Mouse (Mus musculus): ENCODE data around the gene Mtch1. TPM values are rescaled to one million over a fixed set of nuclear protein-coding genes. Genes with fewer than 3 reads are reported as not detected.

Mtch1 gene
- total RNA-seq, 2 experiments from 2014 or later: 107 to 128 TPM

DNA sequence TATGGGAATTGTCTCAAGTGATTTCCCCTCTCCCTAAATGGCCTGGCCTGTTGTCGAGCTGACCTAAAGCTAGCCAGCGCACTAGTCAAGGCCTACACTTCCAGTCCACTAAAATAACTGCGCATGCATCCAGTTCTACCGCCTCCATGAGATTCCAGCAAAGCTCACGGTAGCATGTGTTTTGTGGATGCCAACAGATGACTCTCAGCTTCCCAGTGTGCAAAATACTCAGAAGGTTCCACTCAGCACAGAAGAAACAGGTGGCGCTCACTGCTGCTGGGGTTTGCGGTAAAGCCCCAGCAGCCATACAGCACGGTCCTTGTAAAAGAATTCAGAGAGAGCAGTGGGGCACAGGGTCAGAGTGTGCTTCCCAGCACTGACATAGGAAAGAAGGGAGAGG is 36.1 kb downstream of the Mtch1 start:
- ATAC-seq (ENCODE audit: poor library complexity, severe bottlenecking): no peak

DNA sequence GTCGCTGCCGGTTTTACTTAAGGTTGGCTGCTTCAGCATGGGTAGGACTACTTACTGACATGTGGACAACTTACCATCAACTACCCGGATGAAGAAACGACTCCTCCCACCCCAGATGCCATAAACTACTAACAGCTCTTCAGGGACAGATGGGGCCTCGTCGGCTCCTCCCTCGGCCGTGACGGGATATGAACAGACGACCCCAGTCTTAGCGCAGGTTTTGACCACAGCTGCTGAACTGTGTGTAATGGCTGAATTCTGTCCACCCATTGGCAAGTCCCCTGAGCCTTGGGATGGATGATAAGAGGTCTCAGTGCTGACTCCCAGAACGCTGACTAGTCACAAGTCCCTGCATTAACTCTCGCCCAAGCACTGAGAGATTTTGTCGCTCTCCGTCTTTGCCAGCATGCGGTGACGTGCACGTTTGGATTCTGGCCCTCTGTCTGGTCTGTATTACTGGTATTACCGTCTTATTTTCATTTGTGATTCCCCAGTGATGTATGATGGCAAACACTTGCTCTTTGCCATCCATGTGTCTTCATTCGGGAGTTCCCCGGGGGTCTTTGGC is 37.6 kb downstream of the Mtch1 start:
- no peak for ATAC-seq (ENCODE audit: poor library complexity, severe bottlenecking)

DNA sequence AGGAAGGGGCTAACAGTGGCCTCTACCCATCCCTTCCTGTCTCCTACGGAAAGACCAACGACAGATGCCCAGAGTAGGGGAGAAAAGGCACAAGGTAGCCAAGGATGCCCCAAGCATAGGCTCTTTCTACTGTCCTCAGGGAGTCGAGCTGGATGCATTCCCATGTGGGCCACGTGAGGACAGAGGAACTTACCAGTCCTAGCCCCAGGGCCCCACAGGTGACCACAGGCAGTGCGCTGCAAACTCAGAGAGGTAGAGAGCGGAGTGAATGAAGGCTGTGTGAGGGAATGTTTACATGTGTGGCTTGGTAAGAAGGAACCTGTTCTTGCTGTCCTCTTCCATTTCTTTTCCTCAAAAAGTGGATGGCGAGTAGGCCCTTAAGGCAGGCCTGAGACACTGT is 41.9 kb downstream of the Mtch1 start:
- peak; percentile 53 for ATAC-seq (ENCODE audit: poor library complexity, severe bottlenecking)

DNA sequence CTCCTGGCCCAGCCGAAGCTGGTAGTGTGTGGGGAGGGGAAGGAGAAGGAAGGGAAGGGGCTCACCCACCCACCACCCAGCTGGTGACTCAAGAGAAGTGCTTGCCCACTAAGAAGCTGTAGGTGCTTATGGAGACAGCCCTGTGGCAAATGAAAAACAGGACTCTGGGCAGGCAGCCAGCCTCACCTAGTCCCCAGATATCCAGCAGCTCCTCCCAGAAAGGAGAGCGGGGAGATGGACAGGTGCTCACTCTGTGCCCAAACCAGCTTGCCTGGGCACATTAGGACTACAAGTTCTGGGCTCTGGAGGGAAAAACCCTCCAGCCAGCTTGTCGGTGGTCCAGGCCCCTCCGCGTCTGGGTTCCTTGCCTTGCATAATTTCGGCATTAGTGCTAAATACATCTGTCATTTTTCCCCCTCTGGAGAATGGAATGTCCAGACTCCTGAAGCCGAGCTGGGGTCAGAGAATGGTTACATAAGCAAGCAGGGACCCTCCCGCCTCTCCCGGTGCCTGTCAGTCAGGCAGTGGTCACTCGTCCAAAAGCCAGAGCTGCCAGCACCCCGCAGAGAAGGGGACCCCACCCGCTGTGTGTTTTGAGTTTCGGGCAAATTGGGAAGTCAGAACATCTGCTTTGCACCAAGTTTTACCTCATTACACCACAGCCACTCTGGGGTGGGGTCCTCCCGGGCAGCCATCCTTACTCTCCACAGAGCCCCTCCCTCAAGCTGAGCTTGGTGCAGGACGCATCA is 42.5 kb downstream of the Mtch1 start:
- ATAC-seq (ENCODE audit: poor library complexity, severe bottlenecking): peak; percentile 29

DNA sequence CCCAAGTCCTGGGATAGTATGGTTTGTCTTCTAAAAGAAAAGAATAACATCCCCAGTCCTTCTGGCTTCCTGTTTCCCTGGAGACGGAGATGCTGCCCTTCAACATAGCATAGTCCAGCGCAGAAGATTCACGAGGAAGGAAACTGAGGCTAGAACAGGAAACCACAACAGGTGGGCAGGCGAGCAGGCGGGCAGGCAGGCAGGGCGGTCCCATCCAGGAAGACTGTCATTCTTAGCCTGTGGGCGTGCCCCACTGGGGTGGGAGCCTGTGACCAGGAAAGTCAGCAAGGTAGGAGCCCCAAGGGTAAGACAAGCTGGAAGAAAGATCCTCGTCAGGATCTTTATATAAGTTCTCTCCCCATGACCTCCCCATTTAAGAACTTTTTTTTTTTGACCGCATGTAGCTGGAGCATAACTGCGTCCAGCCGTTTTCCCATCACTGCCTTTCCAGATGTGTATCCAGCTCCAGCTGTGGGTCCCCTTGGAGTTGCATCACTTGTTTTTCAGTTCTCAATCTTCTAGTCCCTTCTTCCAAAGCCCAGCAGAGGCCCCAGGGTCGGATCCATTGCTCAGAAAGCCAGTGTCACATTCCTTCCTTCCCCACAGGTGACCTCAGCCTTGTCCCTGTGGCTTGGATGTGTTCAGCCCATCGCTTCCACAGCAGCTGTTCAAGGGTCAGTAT is 43.2 kb downstream of the Mtch1 start:
- peak; percentile 65 for ATAC-seq (ENCODE audit: poor library complexity, severe bottlenecking)

DNA sequence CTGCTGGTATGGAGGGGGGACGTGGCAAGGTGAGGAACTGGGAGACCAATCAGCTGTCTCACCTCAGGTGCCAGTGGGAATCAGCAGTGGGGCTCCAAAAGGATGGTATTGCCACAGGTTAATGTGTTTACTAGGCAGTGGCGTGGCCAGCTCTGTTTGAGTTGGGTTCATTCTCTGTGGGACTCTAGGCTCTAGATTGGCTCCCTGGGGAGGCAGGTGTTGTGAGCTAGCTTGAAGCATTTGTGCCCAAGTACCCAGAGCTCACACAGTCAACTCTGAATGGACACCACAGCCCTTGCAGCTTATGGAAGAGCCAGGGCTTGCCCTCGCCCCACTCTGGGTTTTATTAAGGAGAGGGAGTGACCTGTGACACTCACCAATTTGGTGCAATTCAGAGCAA is 43.9 kb downstream of the Mtch1 start:
- ATAC-seq (ENCODE audit: poor library complexity, severe bottlenecking): no peak

DNA sequence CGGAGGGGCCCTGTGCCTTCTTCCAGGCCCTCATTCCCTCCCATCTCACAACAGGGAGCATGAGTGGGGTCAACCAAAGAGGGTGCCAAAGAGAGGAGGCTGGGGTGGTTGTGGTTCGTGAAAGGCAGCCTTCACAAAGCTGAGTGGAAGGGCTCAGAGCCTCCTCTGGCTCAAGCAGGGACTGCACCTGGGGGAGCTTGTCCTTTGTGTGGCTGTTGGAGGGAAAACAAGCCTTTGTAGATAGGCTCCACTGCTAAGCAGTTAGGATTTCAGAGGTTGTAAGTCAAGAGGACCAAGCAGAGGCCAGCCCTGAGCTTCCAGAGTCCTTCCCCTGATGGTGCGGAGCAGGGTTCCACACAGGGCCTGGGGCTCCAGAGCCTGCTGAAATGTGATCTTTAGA is 44.6 kb downstream of the Mtch1 start:
- ATAC-seq (ENCODE audit: poor library complexity, severe bottlenecking): no peak

DNA sequence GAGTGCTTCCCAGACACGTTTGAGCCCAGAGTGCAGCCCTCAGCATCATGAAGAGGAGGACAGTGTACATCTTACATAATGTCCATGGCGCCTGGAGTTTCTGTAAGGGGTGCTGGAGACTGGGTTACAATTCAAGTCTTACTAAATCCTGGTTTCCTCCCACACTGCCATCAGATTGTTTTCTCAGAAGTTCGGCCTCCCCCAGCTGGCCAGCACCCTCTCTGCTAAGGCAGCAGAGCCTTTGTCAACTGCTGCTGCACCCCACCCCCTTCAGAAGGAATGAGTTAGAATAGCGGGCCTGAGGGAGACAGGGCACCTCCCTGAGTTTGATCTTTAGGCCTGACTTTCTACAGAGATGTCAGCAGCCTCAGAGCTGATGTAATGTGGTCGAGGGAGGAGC is 45.6 kb downstream of the Mtch1 start:
- no peak for ATAC-seq (ENCODE audit: poor library complexity, severe bottlenecking)

DNA sequence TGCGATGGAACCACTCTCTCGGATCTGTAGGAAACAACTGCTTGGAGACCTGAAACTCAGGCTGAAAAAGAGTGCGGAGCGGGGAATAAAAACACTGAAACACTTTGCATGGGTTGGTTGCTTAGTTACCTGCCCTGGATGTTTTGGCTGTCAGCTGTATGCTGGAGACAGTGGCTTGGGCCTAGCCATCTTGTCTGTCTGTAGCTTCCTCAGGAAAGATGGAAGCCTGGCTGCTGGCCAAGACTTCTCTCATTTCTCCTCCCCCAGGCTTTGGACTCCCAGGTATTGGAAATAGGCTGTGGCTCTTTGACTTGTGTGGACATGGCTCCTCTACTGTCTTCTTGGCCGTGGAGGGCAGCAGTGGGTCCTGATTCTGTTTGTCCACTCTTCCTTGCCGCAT is 46.3 kb downstream of the Mtch1 start:
- ATAC-seq (ENCODE audit: poor library complexity, severe bottlenecking): no peak

DNA sequence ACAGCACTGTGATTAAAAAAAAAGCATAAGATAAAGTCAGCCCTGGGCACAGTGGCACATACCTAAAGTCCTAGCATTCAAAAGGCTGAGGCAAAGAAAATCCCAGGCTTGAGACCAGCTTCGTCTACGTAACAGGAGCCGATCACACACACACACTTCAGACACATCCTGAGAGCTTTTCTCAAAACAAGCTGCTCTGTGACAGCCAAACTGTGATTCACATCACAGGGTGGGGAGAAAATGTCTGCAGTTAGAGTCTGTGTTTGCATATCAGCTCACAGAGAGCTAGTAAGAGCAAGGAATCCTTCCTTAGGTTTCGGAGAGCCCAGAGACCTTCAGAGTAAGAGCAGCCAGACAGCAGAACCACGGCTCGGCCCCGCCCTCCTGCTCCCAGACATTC is 46.8 kb downstream of the Mtch1 start:
- no peak for ATAC-seq (ENCODE audit: poor library complexity, severe bottlenecking)

DNA sequence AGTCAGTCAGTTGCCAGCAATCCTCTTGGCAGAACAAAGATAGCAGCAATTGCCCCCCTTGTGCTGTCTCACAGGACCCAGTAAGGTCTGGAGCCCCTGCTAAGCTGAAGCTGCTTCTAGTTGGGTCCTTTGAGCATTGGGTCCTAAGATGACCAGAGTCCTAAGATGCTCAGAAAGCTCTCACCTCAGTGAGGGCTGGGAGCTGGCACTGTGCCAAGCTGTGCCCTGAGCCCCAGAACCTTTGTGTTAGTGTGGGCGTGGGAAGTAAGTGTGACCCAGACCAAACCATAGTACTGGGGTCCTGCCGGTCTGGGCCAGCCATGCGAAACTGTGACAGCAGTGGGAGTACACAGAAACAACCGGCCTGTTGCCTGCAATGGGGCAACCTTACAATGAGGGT is 48.5 kb downstream of the Mtch1 start:
- no peak for ATAC-seq (ENCODE audit: poor library complexity, severe bottlenecking)

DNA sequence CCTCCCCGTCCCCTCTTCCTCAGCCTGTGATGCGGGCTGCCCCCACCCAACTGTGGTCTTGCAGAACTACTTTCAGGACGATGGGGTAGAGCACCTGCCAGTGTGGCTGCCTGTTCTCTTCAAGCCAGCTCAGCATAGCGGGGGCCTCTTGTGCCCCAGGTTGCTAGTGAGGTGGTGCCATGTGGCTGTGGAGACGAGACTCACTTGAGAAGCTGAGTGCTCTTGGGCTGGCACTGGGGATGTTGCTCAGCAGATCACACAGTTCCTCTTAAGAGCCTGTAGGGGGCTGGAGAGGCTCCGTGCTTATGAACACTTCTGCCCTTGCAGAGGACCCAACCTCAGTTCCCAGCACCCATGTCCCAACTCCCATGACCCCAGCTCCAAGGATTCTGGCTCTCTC is 49.9 kb downstream of the Mtch1 start:
- no peak for ATAC-seq (ENCODE audit: poor library complexity, severe bottlenecking)

DNA sequence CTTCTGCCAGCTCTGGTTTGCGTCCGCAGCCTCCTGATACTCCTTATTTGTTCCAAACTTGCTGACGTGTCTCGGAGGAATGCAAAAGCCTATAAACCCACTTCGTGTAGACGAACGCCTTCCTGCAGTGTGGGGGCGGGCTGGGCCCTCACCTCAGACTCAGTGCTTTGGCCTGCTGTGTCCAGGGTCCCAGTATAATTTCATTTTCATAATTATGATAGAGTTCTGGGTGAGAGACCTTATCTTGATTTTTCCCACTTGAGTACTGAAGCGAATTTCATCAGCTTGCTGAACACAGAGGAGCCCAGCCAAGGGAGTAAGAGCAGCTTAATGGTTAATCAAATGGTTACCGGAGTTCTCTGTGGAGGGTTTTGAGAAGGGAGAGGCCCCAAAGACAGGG is 50.4 kb downstream of the Mtch1 start:
- no peak for ATAC-seq (ENCODE audit: poor library complexity, severe bottlenecking)

DNA sequence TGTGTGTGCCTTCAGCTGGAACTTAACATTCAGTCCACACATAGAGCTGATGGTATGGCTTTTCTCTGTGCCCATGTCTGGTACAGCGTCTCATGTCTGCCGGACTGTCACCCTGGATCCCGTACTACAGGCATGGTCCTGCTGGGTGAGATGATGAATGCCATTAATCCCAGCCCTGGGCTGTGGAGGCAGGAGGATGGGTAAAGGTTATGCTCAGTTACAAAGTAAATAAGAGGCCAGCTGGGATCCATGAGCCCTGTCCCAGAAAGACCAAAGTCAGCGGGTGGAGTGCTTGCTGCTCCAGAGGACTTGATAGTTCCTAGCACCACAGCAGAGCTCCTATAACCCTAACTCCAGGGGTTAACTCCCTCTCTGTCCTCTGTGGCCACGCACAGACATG is 51.9 kb downstream of the Mtch1 start:
- no peak for ATAC-seq (ENCODE audit: poor library complexity, severe bottlenecking)

DNA sequence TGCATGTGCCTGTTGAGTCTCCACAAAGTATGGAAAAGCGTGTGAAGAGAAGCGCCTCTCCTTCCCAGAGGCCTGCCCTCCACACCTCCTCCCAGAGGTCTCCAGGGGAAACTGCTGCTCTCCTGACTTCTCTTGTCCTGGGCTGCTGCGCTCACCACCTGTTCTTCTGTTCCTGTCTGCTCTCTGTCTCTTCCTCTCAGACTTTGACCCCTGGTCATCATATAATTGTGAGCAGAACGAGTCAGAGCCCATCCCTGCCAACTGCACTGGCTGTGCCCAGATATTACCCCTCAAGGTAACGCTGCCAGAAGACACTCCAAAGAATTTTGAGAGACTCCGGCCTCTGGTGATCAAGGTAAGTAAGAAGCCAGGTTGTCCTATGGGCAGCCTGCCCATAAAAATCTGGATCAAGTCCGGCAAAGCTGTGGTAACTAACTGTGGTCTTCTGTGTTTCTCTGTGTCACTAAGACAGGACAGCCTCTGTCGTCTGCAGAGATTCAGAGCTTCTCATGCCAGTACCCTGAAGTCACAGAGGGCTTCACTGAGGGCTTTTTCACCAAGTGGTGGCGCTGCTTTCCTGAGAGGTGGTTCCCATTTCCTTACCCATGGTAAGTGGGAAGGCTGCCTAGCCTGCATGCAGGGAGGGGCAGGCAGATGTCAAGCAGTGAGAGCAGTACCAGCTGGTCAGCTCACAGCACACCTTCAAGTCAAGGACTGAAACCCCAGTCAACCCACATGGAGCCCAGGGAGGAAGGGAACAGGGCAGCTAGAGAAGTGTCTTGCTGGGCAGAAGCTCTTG is 53.7 kb downstream of the Mtch1 start:
- no peak for ATAC-seq (ENCODE audit: poor library complexity, severe bottlenecking)

DNA sequence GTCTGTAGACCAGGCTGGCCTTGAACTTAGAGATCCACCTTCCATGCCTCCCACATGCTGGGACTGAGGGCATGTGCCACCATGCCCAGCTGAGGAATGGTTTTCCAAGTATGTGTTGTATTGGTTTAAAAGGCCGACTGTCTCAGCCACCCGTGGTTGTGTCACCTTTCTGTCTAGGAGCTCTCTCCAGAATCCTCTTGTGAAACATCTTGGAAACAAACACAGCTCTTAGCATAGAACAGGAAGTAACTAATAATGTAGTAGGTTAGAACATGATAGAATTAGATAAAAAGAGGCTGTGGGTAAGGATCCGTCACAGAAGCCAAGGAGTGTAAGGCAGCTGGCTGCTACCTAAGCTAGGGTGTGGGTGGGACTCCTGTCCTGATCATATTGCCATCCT is 54.7 kb downstream of the Mtch1 start:
- ATAC-seq (ENCODE audit: poor library complexity, severe bottlenecking): no peak

DNA sequence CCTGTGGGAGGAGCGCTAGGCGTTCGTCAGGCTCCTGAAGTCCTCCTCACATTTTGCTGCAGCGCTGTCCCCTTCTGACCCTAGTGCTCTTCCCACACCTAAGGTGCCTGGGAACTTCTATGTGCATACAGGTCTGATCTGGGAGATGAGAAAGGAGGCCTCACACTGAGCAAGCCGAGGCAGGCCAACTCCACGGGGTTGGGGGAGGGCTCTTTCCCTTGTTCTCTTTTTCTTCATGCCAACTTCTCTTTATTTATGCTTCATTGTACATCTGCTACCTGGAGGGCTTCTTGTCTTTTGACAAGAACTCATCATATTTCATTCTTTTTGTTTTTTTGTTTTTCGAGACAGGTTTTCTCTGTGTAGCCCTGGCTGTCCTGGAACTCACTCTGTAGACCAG is 55.9 kb downstream of the Mtch1 start:
- no peak for ATAC-seq (ENCODE audit: poor library complexity, severe bottlenecking)

DNA sequence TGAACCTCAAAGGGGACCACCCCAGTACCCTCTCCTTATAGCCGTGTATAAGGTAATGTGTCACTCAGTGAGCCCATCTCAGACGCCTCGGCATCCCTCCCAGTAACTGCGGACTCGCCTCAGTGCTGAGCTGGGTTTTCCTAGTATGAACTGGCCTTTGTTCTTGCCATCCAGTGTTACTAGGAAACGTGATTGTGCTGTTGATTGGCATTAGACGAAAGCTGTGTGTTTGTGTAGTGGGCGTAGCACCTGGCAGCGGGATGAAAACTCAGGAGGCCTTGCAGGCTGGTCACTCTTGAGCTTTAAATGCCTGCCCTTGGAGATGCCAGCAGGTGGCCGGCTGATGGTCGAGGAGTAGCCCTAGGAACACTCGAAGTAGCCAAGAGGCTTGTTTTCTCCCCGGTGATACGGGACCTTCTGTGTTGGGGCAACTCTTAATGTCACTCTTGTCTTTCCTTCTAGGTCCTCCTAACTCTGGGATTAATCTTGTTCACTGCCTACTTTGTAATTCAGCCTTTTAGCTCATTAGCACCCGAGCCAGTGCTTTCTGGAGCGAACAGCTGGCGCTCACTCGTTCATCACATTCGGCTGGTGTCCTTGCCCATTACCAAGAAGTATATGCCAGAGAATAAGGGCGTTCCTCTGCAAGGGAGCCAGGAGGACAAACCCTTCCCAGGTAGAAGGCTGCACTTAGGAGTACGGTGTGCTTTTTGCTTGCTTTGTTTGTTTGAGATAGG is 65.3 kb downstream of the Mtch1 start:
- no peak for ATAC-seq (ENCODE audit: poor library complexity, severe bottlenecking)

All from megakaryocyte, adult 5-6 weeks (primary cell).